Mouse (Mus musculus) bone marrow, adult 2 months (tissue): ENCODE data around the gene Snx22. TPM values are rescaled to one million over a fixed set of nuclear protein-coding genes. Genes with fewer than 3 reads are reported as not detected.
A peak's percentile ranks its signal among the peaks of the same experiment; 100 is the strongest.

Source experiments
- H3K27ac ChIP-seq: fragments of 200-500 bp; 2 replicates; pipeline ENCODE4 v1.5.1; 2012; ENCODE audit warnings: low read depth, mild to moderate bottlenecking, control low read depth, inconsistent platforms, low read length; ENCODE audit not compliant: control insufficient read depth, poor library complexity, insufficient read depth
- H3K4me1 ChIP-seq: fragments of 200-500 bp; 2 replicates; pipeline ENCODE4 v1.6.1; 2011; ENCODE audit warnings: low read length; ENCODE audit not compliant: control insufficient read depth, insufficient read depth
- H3K4me3 ChIP-seq: fragments of 200-500 bp; replicated peaks from 2 replicates; pipeline ENCODE3; 2011; ENCODE audit warnings: mild to moderate bottlenecking, low read depth, low read length, control low read depth; ENCODE audit not compliant: control insufficient read depth
- CTCF ChIP-seq: fragments of 200-500 bp; IDR thresholded peaks from 2 replicates; pipeline ENCODE4 v1.5.1; 2011; ENCODE audit warnings: low read length, control low read depth; ENCODE audit not compliant: control insufficient read depth, insufficient read depth
- POLR2A ChIP-seq: fragments of 200-500 bp; IDR thresholded peaks from 2 replicates; pipeline ENCODE4 v1.6.1; 2011; ENCODE audit warnings: low read depth, mild to moderate bottlenecking, control low read depth, low read length, borderline replicate concordance; ENCODE audit not compliant: control insufficient read depth
- WGBS: fragments of 180-500 bp; shearing (Covaris S2); methylation state at CpG from one replicate; pipeline ENCODE4 v1.1.7; 2018; 5-methylcytosine and 5-hydroxymethylcytosine counted together
- polyA plus RNA-seq: library from polyadenylated mRNA; stranded (reverse); fragments of >200 nt; gene quantifications from 2 replicates; pipeline ENCODE4 v1.2.4, GENCODE M21; 2011; ENCODE audit warnings: low replicate concordance; ENCODE audit not compliant: missing spikeins, insufficient read depth, insufficient read length

Snx22 gene
- polyA plus RNA-seq, 1 experiment, result 21.4 TPM

DNA sequence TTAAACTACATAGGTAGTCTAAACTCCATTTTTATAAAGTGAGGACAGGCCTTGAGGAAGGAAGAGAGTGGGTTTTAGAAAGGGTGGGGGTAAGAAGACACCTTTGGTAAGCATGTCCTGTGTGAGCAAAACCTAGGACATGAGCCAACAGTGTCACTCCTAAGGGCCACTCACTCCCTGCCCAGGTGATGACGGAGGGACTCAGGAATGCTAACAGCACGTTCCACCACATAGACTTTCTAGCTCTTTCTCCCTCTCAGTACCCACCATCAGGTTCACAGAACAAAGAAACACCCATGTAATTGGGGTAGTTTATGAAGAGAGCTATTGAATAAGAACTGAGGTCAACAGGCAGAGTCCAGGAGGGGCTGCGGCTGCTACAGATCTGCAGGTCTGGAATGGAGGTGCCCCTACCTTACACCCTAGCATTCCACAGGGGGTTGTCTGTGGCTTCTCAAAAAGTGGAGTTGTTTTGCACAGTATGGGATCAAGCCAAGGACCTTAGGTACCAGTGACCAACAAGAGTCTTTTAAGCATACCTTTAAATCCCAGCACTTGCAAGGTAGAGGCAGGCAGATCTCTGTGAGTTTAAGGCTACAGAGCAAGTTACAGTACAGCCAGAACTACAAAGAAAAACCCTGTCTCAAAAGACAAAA lies 11.4 kb upstream of the Snx22 start:
- no peak overlapping the region for H3K4me3 ChIP-seq
- no peak overlapping the region for H3K27ac ChIP-seq
- no peaks in the 10 kb centered on the region for H3K4me1 ChIP-seq
- no peak for TF ChIP-seq CTCF
- TF ChIP-seq POLR2A, result no peak
- 87% methylated on average over 3 of the region's 3 CpGs for WGBS

DNA sequence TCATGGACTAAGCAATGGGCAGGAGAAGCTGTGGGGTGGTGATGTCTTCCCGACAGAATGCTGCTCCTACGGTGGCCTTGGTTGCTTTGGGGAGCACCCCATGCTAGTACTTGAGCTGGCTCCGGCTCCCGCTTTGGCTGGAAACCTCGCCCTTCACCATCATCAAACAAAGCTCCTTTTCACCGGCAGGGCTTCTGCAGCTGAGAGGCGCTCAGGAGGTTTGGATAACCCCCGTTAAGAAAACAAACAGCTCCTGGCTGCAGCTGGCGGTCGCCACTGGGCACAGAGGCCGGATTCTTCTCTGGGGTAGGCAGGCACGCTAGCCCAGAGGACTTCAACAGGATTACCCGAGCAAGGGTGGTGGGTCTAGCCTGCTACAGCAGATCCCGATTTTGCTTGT lies 9.0 kb upstream of the Snx22 start:
- Histone ChIP-seq H3K4me3 (no peak overlapping the region), H3K27ac (no peak overlapping the region), H3K4me1 (no peaks in the 10 kb centered on the region)
- TF ChIP-seq CTCF (no peak), POLR2A (no peak)
- 47% methylated on average over 14 of the region's 14 CpGs for WGBS

DNA sequence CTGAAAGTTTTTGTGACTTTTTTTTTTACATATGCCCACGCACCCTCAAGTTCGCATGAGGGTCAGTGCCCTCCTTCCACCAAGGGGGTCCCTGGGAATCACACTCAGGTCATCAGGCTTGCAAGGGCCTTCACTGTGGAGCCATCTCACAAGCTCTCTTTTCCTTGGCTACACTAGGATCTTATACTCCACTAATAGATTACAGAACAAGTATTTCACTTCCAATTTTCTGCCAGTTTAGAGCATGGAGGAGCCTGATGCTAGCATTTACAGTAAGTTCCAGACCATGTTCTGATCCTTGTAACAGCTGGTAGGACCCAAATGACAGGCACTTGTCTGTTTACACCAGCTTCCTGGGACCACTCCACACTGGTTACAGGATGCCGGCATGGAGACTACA lies 8.6 kb upstream of the Snx22 start:
- TF ChIP-seq POLR2A, result no peak
- 72% methylated on average over 3 of the region's 3 CpGs for WGBS
- H3K27ac ChIP-seq, result no peak overlapping the region

DNA sequence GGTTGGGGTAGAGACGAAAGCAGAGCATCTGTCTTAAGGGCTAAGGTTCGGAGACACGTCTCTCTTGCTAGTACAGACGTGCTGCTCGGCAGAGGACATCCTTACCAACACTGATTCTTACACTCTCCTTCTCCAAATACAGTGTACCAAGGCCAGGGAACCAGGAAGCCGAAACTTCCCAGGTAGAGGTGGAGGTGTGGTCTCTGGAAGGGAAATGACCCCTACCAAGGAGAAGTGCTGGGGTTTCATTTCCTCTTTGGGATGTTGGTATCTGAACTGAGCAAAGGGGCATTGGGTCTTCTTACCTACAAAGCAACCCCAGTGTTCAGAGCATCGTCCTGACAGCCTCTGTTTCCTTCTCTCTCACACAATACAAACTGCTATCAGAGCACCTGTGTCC lies 3.2 kb upstream of the Snx22 start:
- H3K4me1 ChIP-seq, result peaks cover 2% of the 10 kb centered on the region
- H3K27ac ChIP-seq, result no peak overlapping the region
- TF ChIP-seq CTCF (no peak), POLR2A (no peak)
- 71% methylated on average over 7 of the region's 7 CpGs for WGBS
- H3K4me3 ChIP-seq, result no peak overlapping the region

More for the DNA sequence above, 8.6 kb upstream of the Snx22 start:
- no peaks in the 10 kb centered on the region for H3K4me1 ChIP-seq
- no peak overlapping the region for H3K4me3 ChIP-seq

DNA sequence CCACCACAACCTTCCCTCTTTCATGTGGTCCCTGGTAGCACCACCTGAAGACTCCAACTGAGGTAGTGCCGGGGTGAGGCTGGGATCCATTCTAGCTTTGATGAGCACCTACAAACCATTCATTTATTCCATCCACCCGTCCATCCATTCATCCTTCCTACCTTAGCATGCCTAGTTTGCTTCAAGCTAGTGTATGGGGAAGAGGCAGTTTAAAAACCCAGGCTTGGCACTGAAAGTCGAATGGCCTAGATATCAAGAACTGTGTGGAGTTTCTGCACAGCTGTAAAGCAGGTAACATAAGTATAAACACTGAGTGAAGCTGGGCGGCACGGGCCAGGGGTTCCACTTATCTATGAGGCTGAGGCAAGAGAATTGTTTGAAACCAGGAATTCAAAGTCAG lies 632 bp upstream of the Snx22 start:
- WGBS, result 73% methylated on average over 5 of the region's 5 CpGs
- TF ChIP-seq CTCF, result no peak
- no peak for TF ChIP-seq POLR2A
- no peak overlapping the region for H3K4me3 ChIP-seq
- peak overlapping the region; percentile 42; the same call in 1 of the 2 replicates for H3K27ac ChIP-seq
- H3K4me1 ChIP-seq, result peaks cover 2% of the 10 kb centered on the region

DNA sequence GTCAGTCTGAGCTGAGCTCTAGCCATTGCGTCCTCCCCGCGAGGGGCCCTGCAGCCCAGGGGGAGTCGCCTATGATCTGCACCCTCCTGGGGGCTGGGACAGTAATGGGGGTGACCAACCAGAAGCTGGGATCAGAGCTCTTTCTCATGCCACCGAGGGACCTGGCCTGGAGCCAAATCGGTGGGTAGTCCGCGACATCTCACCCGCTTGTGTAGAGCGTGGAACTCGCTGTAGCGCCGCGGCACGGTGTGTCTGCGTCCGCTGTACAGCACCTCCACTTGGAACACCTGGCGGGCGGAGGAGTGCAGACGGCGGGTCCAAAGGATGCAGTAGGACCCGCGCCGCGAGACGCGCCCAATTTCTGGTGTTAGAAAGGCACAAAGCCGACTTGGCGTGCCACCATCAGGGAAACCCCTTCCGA lies 538 bp downstream of the Snx22 start:
- Histone ChIP-seq H3K4me1 (peaks cover 2% of the 10 kb centered on the region), H3K4me3 (peak overlapping the region; percentile 81), H3K27ac (peak overlapping the region; percentile 47)
- TF ChIP-seq CTCF (0 out of 2 replicates have a peak, but pooled peaks have one; percentile 8), POLR2A (peak; percentile 37; the same call in 1 of the 2 replicates)
- 3% methylated on average over 30 of the region's 30 CpGs for WGBS

DNA sequence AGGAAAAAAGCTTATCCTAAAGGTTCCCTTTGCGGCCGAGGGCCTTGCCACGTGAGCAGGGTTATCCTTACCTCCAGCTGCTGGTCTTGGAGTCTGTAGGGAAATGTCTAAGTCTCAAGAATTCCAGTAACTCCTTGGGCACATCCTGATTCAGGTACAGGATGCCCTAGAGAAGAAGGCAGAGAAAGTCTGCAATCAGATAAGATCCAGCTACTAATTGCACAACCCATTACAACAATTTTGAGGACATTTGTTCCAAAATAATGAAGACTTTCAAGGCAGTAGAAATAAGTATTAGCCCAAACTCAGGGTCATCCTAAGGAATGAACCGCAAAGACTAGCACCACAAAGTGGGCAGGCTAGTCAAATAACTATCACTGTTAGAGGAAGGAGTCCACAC lies 1.5 kb downstream of the Snx22 start:
- Histone ChIP-seq H3K4me1 (peaks cover 2% of the 10 kb centered on the region), H3K27ac (no peak overlapping the region), H3K4me3 (peak overlapping the region; percentile 29)
- 80% methylated on average over 4 of the region's 4 CpGs for WGBS
- TF ChIP-seq CTCF, result no peak
- TF ChIP-seq POLR2A, result no peak

DNA sequence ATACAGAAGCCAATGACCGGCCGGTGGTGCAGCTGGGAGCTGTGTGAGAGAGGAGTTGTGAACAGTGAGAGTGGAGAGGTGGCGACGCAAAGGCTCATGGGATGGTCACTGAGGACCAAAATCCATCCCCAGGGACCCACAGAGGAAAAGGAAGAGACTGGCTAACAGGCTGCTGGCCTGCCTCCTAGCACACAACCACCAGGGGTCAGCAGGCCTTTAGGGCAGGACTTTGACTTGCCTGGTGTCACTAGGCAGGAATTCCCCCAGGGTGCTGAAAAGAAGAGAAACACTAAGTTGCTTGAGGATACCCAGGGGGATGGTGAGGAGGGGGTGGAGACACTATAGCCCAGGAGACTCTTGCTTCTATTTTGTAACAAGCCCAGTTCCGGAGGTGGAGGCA lies 2.0 kb downstream of the Snx22 start:
- H3K27ac ChIP-seq, result no peak overlapping the region
- peak overlapping the region; percentile 29 for H3K4me3 ChIP-seq
- WGBS, result 82% methylated on average over 5 of the region's 5 CpGs
- no peak for TF ChIP-seq POLR2A
- peak; percentile 71 for TF ChIP-seq CTCF
- H3K4me1 ChIP-seq, result peaks cover 2% of the 10 kb centered on the region

DNA sequence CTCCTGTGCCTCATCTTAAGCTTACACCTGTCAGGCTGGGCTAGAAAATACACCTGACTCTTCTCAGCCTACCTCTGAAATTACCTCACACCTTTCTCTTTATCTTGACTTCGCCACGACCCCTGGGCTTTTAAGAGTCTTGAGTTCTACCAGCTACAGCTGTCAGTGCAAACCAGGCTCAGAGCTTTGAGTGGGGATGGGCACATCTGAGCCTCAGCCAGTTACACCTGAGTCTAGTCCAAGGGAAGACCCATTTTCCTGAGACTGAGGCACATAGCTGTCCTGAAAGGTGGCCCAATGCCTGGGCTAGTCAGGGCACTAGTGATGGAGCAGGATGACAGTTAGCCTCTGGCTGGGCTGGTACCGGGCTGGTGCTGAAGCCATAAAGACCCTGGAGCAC lies 2.7 kb downstream of the Snx22 start:
- 93% methylated on average over 3 of the region's 3 CpGs for WGBS
- H3K4me3 ChIP-seq, result no peak overlapping the region
- TF ChIP-seq CTCF (no peak), POLR2A (no peak)

More for the DNA sequence above, 2.7 kb downstream of the Snx22 start:
- Histone ChIP-seq H3K27ac (no peak overlapping the region), H3K4me1 (peaks cover 2% of the 10 kb centered on the region)
